Mouse (Mus musculus) heart, postnatal 0 days (tissue): ENCODE measurements around the gene Bcas3.

Experiments
- CTCF ChIP-seq: IDR thresholded peaks from 2 replicates; pipeline ENCODE4 v1.5.1; 2016; ENCODE audit warnings: antibody characterized with exemption, control low read depth, low read depth
- EP300 ChIP-seq: IDR thresholded peaks from 2 replicates; pipeline ENCODE4 v1.6.1; 2016; ENCODE audit warnings: antibody characterized with exemption, low read depth

DNA sequence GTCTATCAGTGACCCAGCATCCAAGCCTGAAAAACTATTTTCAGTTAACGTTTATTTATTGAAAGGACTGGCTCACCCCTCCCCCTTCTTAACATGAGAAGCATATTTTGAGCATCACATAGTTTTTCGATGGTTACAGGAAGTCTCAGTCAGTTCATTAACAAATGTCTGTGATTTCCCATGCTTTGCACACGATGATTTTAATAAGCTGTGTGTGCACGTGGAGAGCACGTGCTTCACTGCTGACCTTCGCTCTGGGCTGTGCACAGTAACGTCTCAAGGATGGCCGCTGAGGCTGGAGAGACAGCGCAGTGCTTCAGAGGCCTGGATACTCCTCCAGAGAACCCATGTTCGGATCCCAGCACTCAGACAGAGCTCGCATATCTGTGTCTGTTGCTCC lies 454.4 kb downstream of the Bcas3 start:
- TF ChIP-seq CTCF (no peak), EP300 (no peak)
